In the genomic region with DNA sequence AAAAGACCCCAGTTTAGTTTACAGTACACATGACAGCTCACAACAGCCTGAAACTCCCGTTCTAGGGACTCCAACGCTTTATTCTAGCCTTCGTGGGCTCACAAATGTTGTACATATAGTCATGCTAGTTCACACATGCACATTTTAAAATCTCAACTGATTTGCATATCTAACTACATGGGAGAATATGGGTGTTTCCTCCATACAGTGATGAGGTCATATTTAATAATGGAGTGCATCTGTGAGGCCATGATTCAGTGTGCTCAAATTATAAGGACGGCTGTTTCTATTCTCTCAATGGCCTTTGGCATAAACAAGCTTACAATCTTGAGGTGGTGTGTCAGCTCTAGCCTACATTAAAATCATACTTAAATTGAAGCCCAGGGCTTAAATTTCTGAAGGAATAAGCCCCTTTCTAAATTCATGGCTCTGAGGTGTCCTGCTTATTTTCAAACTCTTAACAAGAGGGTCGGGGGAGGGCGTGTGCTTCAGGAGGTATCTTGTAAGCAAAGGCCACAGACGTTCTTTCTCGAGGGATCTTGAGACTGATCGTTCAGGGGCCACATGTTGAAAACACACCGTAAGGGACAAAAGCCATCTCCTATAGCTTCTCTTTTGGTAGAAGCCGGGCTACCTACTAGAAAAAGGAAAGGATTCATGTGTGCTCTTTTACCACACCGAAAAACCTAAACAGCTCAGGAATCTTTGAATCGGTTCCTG, we compare ENCODE assay signal across 8 mouse cellular contexts. TPM values are rescaled to one million over a fixed set of nuclear protein-coding genes. Genes with fewer than 3 reads are reported as not detected.
DNase-seq lines count a peak whose midpoint lies in the region; ATAC-seq and TF ChIP-seq lines count a peak whose summit lies in the region.

No protein-coding gene starts in this region.

- DNase-seq in kidney, postnatal 4 days, result no peak
- DNase-seq in MEL-GATA-1-ER (ENCODE audit: extremely low read depth, low read depth), result peak; percentile 39
- no peak for DNase-seq in heart, postnatal 0 days (ENCODE audit: low spot score)
- no peak for DNase-seq in midbrain, embryonic 11.5 days (ENCODE audit: low spot score, missing footprints)
- DNase-seq in left cerebral cortex, adult 18-20 months (ENCODE audit: low spot score in 2 of 2), result no peak
- no peak for DNase-seq in adrenal gland, postnatal 4 days (ENCODE audit: low spot score in 2 of 2)

- peak overlapping the region; percentile 77 for H3K4me3 ChIP-seq in kidney, embryonic 14.5 days (ENCODE audit: low read length)
- peak overlapping the region; percentile 77 for H3K4me3 ChIP-seq in heart, postnatal 0 days (ENCODE audit: low read depth, low read length)
- peak overlapping the region; percentile 72 for H3K4me3 ChIP-seq in midbrain, embryonic 11.5 days (ENCODE audit: low read depth, low read length)

- H3K27me3 ChIP-seq in kidney, embryonic 14.5 days (ENCODE audit: control insufficient read depth, insufficient read depth, low read length), result no peaks in the 10 kb centered on the region
- H3K27me3 ChIP-seq in heart, postnatal 0 days (ENCODE audit: control insufficient read depth, insufficient read depth, low read length), result no peaks in the 10 kb centered on the region
- no peaks in the 10 kb centered on the region for H3K27me3 ChIP-seq in midbrain, embryonic 11.5 days (ENCODE audit: control insufficient read depth, insufficient read depth, low read length)

- peaks cover 3% of the 10 kb centered on the region; the same call in 1 of the 2 replicates for H3K4me1 ChIP-seq in kidney, embryonic 14.5 days (ENCODE audit: control insufficient read depth, insufficient read depth, low read length)
- peaks cover 7% of the 10 kb centered on the region for H3K4me1 ChIP-seq in heart, postnatal 0 days (ENCODE audit: control insufficient read depth, insufficient read depth)
- peaks cover 13% of the 10 kb centered on the region for H3K4me1 ChIP-seq in midbrain, embryonic 11.5 days (ENCODE audit: control insufficient read depth, insufficient read depth, low read length)

- no peak for ATAC-seq in kidney, embryonic 14.5 days (ENCODE audit: low FRiP score, low TSS enrichment)
- ATAC-seq in heart, postnatal 0 days (ENCODE audit: insufficient read depth, low read depth), result no peak
- ATAC-seq in midbrain, embryonic 11.5 days (ENCODE audit: low FRiP score), result peak; percentile 38; the same call in 1 of the 2 replicates
- no peak for ATAC-seq in erythroid progenitor cell, adult 5-6 weeks (replicated peaks; ENCODE audit: low FRiP score, poor library complexity, severe bottlenecking)

- WGBS in kidney, embryonic 14.5 days, result 17% methylated on average over 13 of the region's 13 CpGs
- WGBS in heart, postnatal 0 days, result 14% methylated on average over 13 of the region's 13 CpGs
- WGBS in midbrain, embryonic 11.5 days, result 17% methylated on average over 13 of the region's 13 CpGs

- TF ChIP-seq CTCF in heart, postnatal 0 days (IDR thresholded peaks at IDR 0.05; ENCODE audit: low read depth), result no peak

- peak overlapping the region; percentile 86 for H3K4me2 ChIP-seq in kidney, embryonic 14.5 days (replicated peaks; ENCODE audit: low read depth, low read length)
- peak overlapping the region; percentile 75 for H3K4me2 ChIP-seq in heart, postnatal 0 days (ENCODE audit: low read depth, low read length)
- peak overlapping the region; percentile 75 for H3K4me2 ChIP-seq in midbrain, embryonic 11.5 days

- H3K9me3 ChIP-seq in kidney, embryonic 14.5 days (ENCODE audit: control insufficient read depth, low read length), result no peaks in the 10 kb centered on the region
- H3K9me3 ChIP-seq in heart, postnatal 0 days (replicated peaks; ENCODE audit: control insufficient read depth, low read length), result no peaks in the 10 kb centered on the region
- H3K9me3 ChIP-seq in midbrain, embryonic 11.5 days (ENCODE audit: control insufficient read depth, low read length), result no peaks in the 10 kb centered on the region

- H3K9ac ChIP-seq in kidney, embryonic 14.5 days (ENCODE audit: low read depth, low read length), result peak overlapping the region; percentile 76
- peak overlapping the region; percentile 75 for H3K9ac ChIP-seq in heart, postnatal 0 days (replicated peaks; ENCODE audit: low read depth, low read length)
- H3K9ac ChIP-seq in midbrain, embryonic 11.5 days (ENCODE audit: low read length), result peak overlapping the region; percentile 79

- H3K27ac ChIP-seq in kidney, embryonic 14.5 days (ENCODE audit: low read depth, low read length), result peak overlapping the region; percentile 86; the same call in 1 of the 2 replicates
- peak overlapping the region; percentile 85 for H3K27ac ChIP-seq in heart, postnatal 0 days (ENCODE audit: low read depth)
- H3K27ac ChIP-seq in midbrain, embryonic 11.5 days (ENCODE audit: low read depth, low read length), result no peak overlapping the region

- no peak for TF ChIP-seq EP300 in heart, postnatal 0 days (IDR thresholded peaks at IDR 0.05; ENCODE audit: low read depth)

- no peaks in the 10 kb centered on the region for H3K36me3 ChIP-seq in kidney, embryonic 14.5 days (ENCODE audit: control insufficient read depth, insufficient read depth, low read length)
- H3K36me3 ChIP-seq in heart, postnatal 0 days (replicated peaks; ENCODE audit: control insufficient read depth, insufficient read depth, low read length), result no peaks in the 10 kb centered on the region
- no peaks in the 10 kb centered on the region for H3K36me3 ChIP-seq in midbrain, embryonic 11.5 days (ENCODE audit: control insufficient read depth, insufficient read depth, low read length)

RNA-seq across cellular contexts. Expression of gene Minpp1, which starts 0.5 kb away (rescaled TPM):
- polyA plus RNA-seq in kidney, embryonic 14.5 days (2014; fragmentation: Nextera tagmentation; extraction: Ambion mirVana), result 62.6 and 82.4 TPM in 2 replicates
- total RNA-seq in heart, postnatal 0 days (2014; rRNA removed; ENCODE audit: low replicate concordance), result 66.2 and 84.1 TPM in 2 replicates
- polyA plus RNA-seq in heart, postnatal 0 days (2015; fragmentation: Nextera tagmentation; extraction: Ambion mirVana), result 29.3 and 29.7 TPM in 2 replicates
- 68.9 and 73.8 TPM in 2 replicates for polyA plus RNA-seq in midbrain, embryonic 11.5 days (2014; fragmentation: Nextera tagmentation; extraction: Ambion mirVana)
- total RNA-seq in left cerebral cortex, adult 18-20 months (2021), result 10 to 100 TPM; 66.5 to 68.9 TPM
- 55.3 and 67.4 TPM in 2 replicates for total RNA-seq in erythroid progenitor cell, adult 5-6 weeks (2015; ENCODE audit: low replicate concordance)
- total RNA-seq in erythroid progenitor cell, adult 5-6 weeks (2017; ENCODE audit: low replicate concordance), result 49.5 and 71.1 TPM in 2 replicates
- 10 to 100 TPM; 39.4 to 40.4 TPM for total RNA-seq in adrenal gland, postnatal 4 days (2021)

RNA-seq across cellular contexts. Expression of gene Rpl9-ps6, which starts 18.7 kb away (rescaled TPM):
- polyA plus RNA-seq in kidney, embryonic 14.5 days (2014; fragmentation: Nextera tagmentation; extraction: Ambion mirVana), result 142 and 148 TPM in 2 replicates
- total RNA-seq in heart, postnatal 0 days (2014; rRNA removed; ENCODE audit: low replicate concordance), result 41.4 and 54.3 TPM in 2 replicates
- 49.2 and 53.3 TPM in 2 replicates for polyA plus RNA-seq in heart, postnatal 0 days (2015; fragmentation: Nextera tagmentation; extraction: Ambion mirVana)
- 78.5 and 81.3 TPM in 2 replicates for polyA plus RNA-seq in midbrain, embryonic 11.5 days (2014; fragmentation: Nextera tagmentation; extraction: Ambion mirVana)
- 10 to 100 TPM; 34.2 to 43.4 TPM for total RNA-seq in left cerebral cortex, adult 18-20 months (2021)
- 84.7 and 123 TPM in 2 replicates for total RNA-seq in erythroid progenitor cell, adult 5-6 weeks (2015; ENCODE audit: low replicate concordance)
- total RNA-seq in erythroid progenitor cell, adult 5-6 weeks (2017; ENCODE audit: low replicate concordance), result 19.6 and 57.5 TPM in 2 replicates
- total RNA-seq in adrenal gland, postnatal 4 days (2021), result 100 to 1,000 TPM; 205 to 207 TPM
